Mouse (Mus musculus) kidney, adult 2 months (tissue): ENCODE measurements around the gene Sf1. TPM values are rescaled to one million over a fixed set of nuclear protein-coding genes. Genes with fewer than 3 reads are reported as not detected.
A peak's percentile ranks its signal among the peaks of the same experiment; 100 is the strongest.

Experiments used
- DNase-seq: peaks from one replicate; pipeline ENCODE4 v3.0.0; 2021
- H3K27ac ChIP-seq: fragments of 200-500 bp; 2 replicates; pipeline ENCODE4 v1.5.1; 2012; ENCODE audit warnings: low read depth, low read length, control low read depth, inconsistent platforms; ENCODE audit not compliant: insufficient read depth
- H3K27me3 ChIP-seq: fragments of 200-500 bp; replicated peaks from 2 replicates; pipeline ENCODE4 v1.6.1; 2012; ENCODE audit warnings: mild to moderate bottlenecking, moderate library complexity, low read length, inconsistent platforms; ENCODE audit not compliant: control insufficient read depth, insufficient read depth
- H3K36me3 ChIP-seq: fragments of 200-500 bp; 2 replicates; pipeline ENCODE4 v1.6.1; 2012; ENCODE audit warnings: mild to moderate bottlenecking, moderate library complexity, low read length, inconsistent platforms; ENCODE audit not compliant: control insufficient read depth, insufficient read depth
- H3K4me1 ChIP-seq: fragments of 200-500 bp; 2 replicates; pipeline ENCODE4 v1.6.1; 2011; ENCODE audit warnings: low read length; ENCODE audit not compliant: control insufficient read depth, insufficient read depth
- H3K4me3 ChIP-seq: fragments of 200-500 bp; 2 replicates; pipeline ENCODE4 v1.5.1; 2011; ENCODE audit warnings: mild to moderate bottlenecking, low read depth, low read length, control low read depth; ENCODE audit not compliant: insufficient read depth
- CTCF ChIP-seq: fragments of 200-500 bp; conservative IDR thresholded peaks from 2 replicates; pipeline ENCODE4 v1.5.1; 2011; ENCODE audit warnings: low read depth, mild to moderate bottlenecking, control low read depth, low read length, moderate library complexity, mixed read lengths; ENCODE audit not compliant: insufficient read depth, insufficient read length
- POLR2A ChIP-seq: fragments of 200-500 bp; IDR thresholded peaks from one replicate; pipeline ENCODE4 v1.6.1; 2011; ENCODE audit warnings: low read depth, low read length, control low read depth
- WGBS: fragments of 180-500 bp; shearing (Covaris S2); methylation state at CpG from one replicate; pipeline ENCODE4 v1.1.7; 2018; 5-methylcytosine and 5-hydroxymethylcytosine counted together
- polyA plus RNA-seq: library from polyadenylated mRNA; depleted of rRNA; stranded (reverse); fragments of >200 nt; gene quantifications from 2 replicates; pipeline ENCODE4 v1.2.3, GENCODE M21; 2012

The Sf1 gene
- polyA plus RNA-seq, 1 experiment, result 71.3 TPM

- no peak overlapping the region for H3K27ac ChIP-seq
- WGBS, result 92% methylated on average over 14 of the region's 14 CpGs
- TF ChIP-seq CTCF, result 0 out of 2 replicates have a peak, but pooled peaks have one; percentile 11
- TF ChIP-seq POLR2A, result no peak
- H3K36me3 ChIP-seq, result no peaks in the 10 kb centered on the region
- H3K4me1 ChIP-seq, result no peaks in the 10 kb centered on the region
- no peak overlapping the region for H3K4me3 ChIP-seq
- no peaks in the 10 kb centered on the region for H3K27me3 ChIP-seq
- DNase-seq, result no peak
Observed at GRCm38 (mm10) chr19:6392743-6393393, 29.4 kb downstream of the Sf1 start.

GRCm38 (mm10) chr19:6393637-6394036, 30.1 kb downstream of the Sf1 start:
- DNase-seq, result no peak
- WGBS, result 85% methylated on average over 16 of the region's 16 CpGs
- Histone ChIP-seq H3K4me1 (no peaks in the 10 kb centered on the region), H3K27me3 (no peaks in the 10 kb centered on the region), H3K36me3 (no peaks in the 10 kb centered on the region), H3K27ac (no peak overlapping the region), H3K4me3 (no peak overlapping the region)
- no peak for TF ChIP-seq POLR2A
- TF ChIP-seq CTCF, result no peak

GRCm38 (mm10) chr19:6396237-6396636, 32.7 kb downstream of the Sf1 start:
- Histone ChIP-seq H3K27ac (no peak overlapping the region), H3K4me3 (no peak overlapping the region), H3K4me1 (no peaks in the 10 kb centered on the region), H3K27me3 (no peaks in the 10 kb centered on the region; the same call in 1 of the 2 replicates), H3K36me3 (no peaks in the 10 kb centered on the region)
- TF ChIP-seq CTCF (no peak), POLR2A (no peak)
- 90% methylated on average over 5 of the region's 5 CpGs for WGBS
- no peak for DNase-seq

GRCm38 (mm10) chr19:6397582-6398249, 34.2 kb downstream of the Sf1 start:
- Histone ChIP-seq H3K27ac (no peak overlapping the region), H3K36me3 (no peaks in the 10 kb centered on the region), H3K27me3 (no peaks in the 10 kb centered on the region; the same call in 1 of the 2 replicates), H3K4me3 (no peak overlapping the region), H3K4me1 (no peaks in the 10 kb centered on the region)
- WGBS, result 58% methylated on average over 22 of the region's 22 CpGs
- TF ChIP-seq CTCF, result no peak
- no peak for TF ChIP-seq POLR2A
- DNase-seq, result peak; percentile 69

GRCm38 (mm10) chr19:6398447-6399284, 35.2 kb downstream of the Sf1 start:
- peak; percentile 83 for DNase-seq
- Histone ChIP-seq H3K4me3 (peak overlapping the region; percentile 59), H3K4me1 (no peaks in the 10 kb centered on the region), H3K36me3 (no peaks in the 10 kb centered on the region), H3K27me3 (no peaks in the 10 kb centered on the region; the same call in 1 of the 2 replicates), H3K27ac (peak overlapping the region; percentile 34; the same call in 1 of the 2 replicates)
- 5% methylated on average over 39 of the region's 39 CpGs for WGBS
- TF ChIP-seq POLR2A, result no peak

DNA sequence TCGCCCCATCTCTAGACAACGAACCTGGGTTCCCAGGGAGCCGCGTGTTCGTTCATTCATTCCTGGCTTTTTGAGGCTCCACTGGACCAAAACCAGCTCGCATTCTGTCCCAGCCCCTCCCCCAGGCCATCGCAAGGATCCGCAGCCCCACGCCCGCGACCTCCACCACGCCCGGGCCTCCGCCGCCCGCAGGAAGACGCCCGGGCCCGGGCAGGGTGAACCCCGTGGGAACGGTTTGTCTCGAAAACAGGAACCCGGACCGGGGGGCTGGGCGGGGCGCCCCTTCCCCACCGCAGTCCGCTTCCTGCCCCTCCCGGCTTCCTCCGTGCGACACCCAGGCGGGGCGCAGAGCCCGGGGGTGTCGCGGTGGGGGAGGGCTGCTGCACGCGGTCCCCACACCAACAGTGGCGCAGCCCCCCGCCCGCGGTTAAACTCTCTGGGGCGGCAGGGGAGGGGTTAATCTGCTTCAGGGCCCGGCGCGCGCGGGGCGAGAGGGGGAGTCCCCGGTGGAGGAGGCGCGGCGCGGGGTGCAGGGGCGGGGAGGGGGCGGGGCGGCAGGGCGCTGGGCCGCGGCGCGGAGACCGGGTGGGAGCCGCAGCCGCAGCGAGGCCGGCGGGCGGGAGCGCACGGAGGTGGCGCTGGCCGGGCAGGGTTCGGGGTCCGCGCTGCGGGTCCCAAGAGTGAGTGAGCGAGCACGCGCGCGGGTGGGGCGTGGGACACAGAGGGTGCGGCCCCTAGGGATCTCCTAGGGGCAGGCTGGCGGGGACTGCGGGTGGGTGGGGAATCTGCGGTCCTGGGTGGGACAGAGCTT, 36.0 kb downstream of the Sf1 start, which contains the start of gene Rasgrp2:
Gene Rasgrp2, plus strand, starts transcription at position 56 of the 811 bp plus-strand sequence.
- Histone ChIP-seq H3K36me3 (no peaks in the 10 kb centered on the region), H3K4me3 (peak within 1 kb of the TSS; percentile 59), H3K4me1 (no peaks in the 10 kb centered on the region), H3K27ac (peak within 1 kb of the TSS; percentile 34; the same call in 1 of the 2 replicates), H3K27me3 (no peaks in the 10 kb centered on the region; the same call in 1 of the 2 replicates)
- TF ChIP-seq CTCF (no peak), POLR2A (no peak)
- peak; percentile 76 for DNase-seq
- 1% methylated on average over 79 of the region's 87 CpGs for WGBS
